Mouse (Mus musculus) kidney, embryonic 14.5 days (tissue): ENCODE results near the gene Gm20509. TPM values are rescaled to one million over a fixed set of nuclear protein-coding genes. Genes with fewer than 3 reads are reported as not detected.

Experiments used
- ATAC-seq: fragments of 200-750 bp; cut with Nextera tagmentation; 2 replicates; pipeline ENCODE4 v1.8.0; 2017; ENCODE audit warnings: moderate number of reproducible peaks, mild to moderate bottlenecking, moderate TSS enrichment, moderate library complexity; ENCODE audit not compliant: low FRiP score, low TSS enrichment
- H3K27ac ChIP-seq: fragments of 300-500 bp; sonication (generic); 2 replicates; pipeline ENCODE4 v1.5.1; 2014; ENCODE audit warnings: low read depth, mild to moderate bottlenecking, low read length, moderate library complexity, mixed read lengths
- H3K27me3 ChIP-seq: fragments of 300-500 bp; sonication (generic); 2 replicates; pipeline ENCODE4 v1.6.1; 2014; ENCODE audit warnings: mild to moderate bottlenecking, low read length; ENCODE audit not compliant: control insufficient read depth, insufficient read depth
- H3K36me3 ChIP-seq: fragments of 300-500 bp; sonication (generic); 2 replicates; pipeline ENCODE4 v1.6.1; 2014; ENCODE audit warnings: low read length, mixed read lengths; ENCODE audit not compliant: control insufficient read depth, insufficient read depth
- H3K4me1 ChIP-seq: fragments of 300-500 bp; sonication (generic); 2 replicates; pipeline ENCODE4 v1.6.1; 2014; ENCODE audit warnings: low read length, mixed read lengths; ENCODE audit not compliant: control insufficient read depth, insufficient read depth
- H3K4me2 ChIP-seq: fragments of 300-500 bp; sonication (generic); replicated peaks from 2 replicates; pipeline ENCODE4 v1.6.1; 2014; ENCODE audit warnings: low read depth, mild to moderate bottlenecking, low read length
- H3K4me3 ChIP-seq: fragments of 300-500 bp; sonication (generic); 2 replicates; pipeline ENCODE4 v1.5.1; 2014; ENCODE audit warnings: mild to moderate bottlenecking, low read length
- H3K9ac ChIP-seq: fragments of 300-500 bp; sonication (generic); 2 replicates; pipeline ENCODE4 v1.6.1; 2014; ENCODE audit warnings: low read depth, mild to moderate bottlenecking, low read length, moderate library complexity
- H3K9me3 ChIP-seq: fragments of 300-500 bp; sonication (generic); 2 replicates; pipeline ENCODE4 v1.6.1; 2016; ENCODE audit warnings: low read length; ENCODE audit not compliant: control insufficient read depth
- WGBS: fragments of 180-500 bp; shearing (Covaris S2); extraction: QIAGEN DNeasy Blood & Tissue Kit; methylation state at CpG from one replicate; pipeline ENCODE4 v1.1.7; 2014; 5-methylcytosine and 5-hydroxymethylcytosine counted together
- polyA plus RNA-seq: library from polyadenylated mRNA; unstranded; fragments of >200 nt; fragmentation: Nextera tagmentation; extraction: Ambion mirVana; gene quantifications from 2 replicates; pipeline ENCODE4 v1.2.1, GENCODE M21; 2014

Gene Gm20509
- polyA plus RNA-seq, 1 experiment from 2014 or later, result not detected

DNA sequence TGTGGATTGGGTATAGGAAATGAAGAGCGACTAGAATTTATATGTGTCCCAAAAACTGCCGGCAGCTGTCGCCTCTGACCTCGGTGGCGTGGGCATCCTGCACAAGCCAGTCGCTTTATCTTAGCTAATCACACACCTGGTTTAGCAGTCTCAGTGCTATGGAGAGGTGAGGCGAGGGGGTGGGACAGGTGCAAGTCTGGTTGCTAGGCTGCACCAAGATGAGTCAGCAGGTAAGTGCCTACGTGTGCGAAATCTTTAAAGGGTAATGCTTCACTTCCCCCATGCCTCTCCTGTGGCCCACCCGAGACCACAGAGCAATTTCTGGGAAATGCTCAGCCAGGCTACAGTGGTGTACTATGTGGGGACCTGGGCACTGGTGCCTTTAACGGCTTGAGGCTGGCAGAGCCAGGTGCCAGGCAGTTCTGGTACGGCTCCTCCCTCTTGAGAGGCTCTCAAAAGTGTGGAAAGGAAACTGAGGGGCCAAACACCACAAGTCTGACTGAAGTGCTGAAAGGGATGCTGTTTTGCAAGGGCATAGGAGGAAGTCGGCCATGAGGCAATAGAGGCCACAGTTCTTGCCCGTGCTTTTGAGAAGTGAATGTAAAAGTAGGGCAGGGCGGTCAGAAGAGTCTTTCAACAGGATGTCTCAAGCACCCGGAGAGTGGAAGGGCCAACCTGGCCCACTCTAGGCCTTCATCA is 12.9 kb upstream of the Gm20509 start:
- Histone ChIP-seq H3K4me1 (no peaks in the 10 kb centered on the region), H3K9me3 (no peaks in the 10 kb centered on the region), H3K4me2 (no peak overlapping the region), H3K27ac (no peak overlapping the region), H3K36me3 (no peaks in the 10 kb centered on the region), H3K9ac (no peak overlapping the region), H3K4me3 (no peak overlapping the region), H3K27me3 (no peaks in the 10 kb centered on the region)
- WGBS, result 72% methylated on average over 16 of the region's 16 CpGs
- no peak for ATAC-seq

DNA sequence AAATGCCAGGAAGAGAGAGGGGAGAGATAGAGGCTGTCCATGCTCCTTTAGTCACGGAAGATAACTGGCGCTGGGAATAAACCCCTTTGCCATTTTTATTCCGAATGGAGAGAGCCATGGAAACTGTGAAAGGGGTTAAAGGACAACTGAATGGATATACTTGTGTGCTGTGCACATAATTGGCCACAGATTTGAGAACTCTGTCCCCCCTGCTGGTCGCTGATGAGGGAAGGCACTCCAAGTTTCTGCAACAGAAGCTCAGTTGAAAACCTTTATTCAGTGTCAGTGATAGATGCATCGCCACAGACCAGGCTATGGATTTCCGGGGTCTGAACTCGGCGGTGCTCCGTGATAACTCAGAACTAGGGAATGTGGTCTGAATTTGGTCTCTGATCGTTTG is 12.1 kb upstream of the Gm20509 start:
- no peak overlapping the region for H3K4me3 ChIP-seq
- no peak for ATAC-seq
- WGBS, result 86% methylated on average over 10 of the region's 10 CpGs

DNA sequence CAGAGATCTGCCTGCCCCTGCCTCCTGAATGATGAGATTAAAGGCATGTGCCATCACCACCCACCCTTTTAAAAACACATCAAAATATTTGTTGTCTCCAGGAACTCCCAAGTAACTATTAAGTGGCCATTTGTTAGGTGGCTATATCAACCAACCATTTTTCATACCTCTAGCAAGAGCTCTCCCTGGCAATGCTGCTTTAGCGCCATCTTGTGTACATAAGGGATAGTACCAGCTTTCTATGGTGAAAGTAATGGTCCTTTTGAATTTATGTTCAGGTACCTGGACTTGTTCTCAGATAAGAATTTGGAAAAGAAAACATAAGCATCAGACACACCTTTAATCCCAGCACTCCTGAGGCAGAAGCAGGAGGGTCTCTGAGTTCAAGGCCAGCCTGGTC is 10.5 kb upstream of the Gm20509 start:
- Histone ChIP-seq H3K27me3 (no peaks in the 10 kb centered on the region), H3K4me1 (no peaks in the 10 kb centered on the region), H3K9me3 (no peaks in the 10 kb centered on the region), H3K36me3 (no peaks in the 10 kb centered on the region), H3K27ac (no peak overlapping the region), H3K4me2 (no peak overlapping the region), H3K4me3 (no peak overlapping the region), H3K9ac (no peak overlapping the region)
- no peak; the same call in 1 of the 2 replicates for ATAC-seq
- 0% methylated on average over 1 of the region's 1 CpGs for WGBS

More for the DNA sequence above, 12.1 kb upstream of the Gm20509 start:
- H3K4me2 ChIP-seq, result no peak overlapping the region
- H3K9ac ChIP-seq, result no peak overlapping the region
- H3K36me3 ChIP-seq, result no peaks in the 10 kb centered on the region
- no peaks in the 10 kb centered on the region for H3K4me1 ChIP-seq
- H3K9me3 ChIP-seq, result no peaks in the 10 kb centered on the region
- H3K27ac ChIP-seq, result no peak overlapping the region
- H3K27me3 ChIP-seq, result no peaks in the 10 kb centered on the region

DNA sequence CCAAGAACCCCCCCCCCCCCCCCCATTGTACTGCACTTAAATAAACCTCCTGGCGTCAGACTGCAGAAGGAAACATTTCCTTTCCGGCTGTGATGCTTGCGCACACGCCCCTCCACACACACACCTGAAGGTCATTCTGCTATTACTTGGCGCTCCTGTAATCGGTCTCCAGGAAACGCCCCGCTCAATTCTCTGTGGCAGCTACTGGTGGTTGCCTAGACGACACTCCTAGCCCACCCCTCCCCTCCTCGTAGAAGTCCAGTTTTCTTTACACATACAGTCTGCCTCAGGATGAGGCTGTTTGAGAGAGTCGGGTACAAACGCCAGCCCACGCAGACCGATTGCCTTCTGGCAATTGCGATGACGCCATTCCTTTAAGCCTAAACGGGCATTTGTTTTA is 7.7 kb upstream of the Gm20509 start:
- WGBS, result 40% methylated on average over 17 of the region's 17 CpGs
- no peak overlapping the region for H3K4me2 ChIP-seq

GRCm38 (mm10) chr9:73097898-73098297 is 4.4 kb upstream of the Gm20509 start:
- H3K4me3 ChIP-seq, result no peak overlapping the region
- H3K4me1 ChIP-seq, result no peaks in the 10 kb centered on the region
- WGBS, result 75% methylated on average over 2 of the region's 2 CpGs
- no peak overlapping the region for H3K27ac ChIP-seq
- peaks cover 3% of the 10 kb centered on the region; the same call in 1 of the 2 replicates for H3K27me3 ChIP-seq
- H3K36me3 ChIP-seq, result no peaks in the 10 kb centered on the region
- no peak overlapping the region for H3K9ac ChIP-seq
- H3K4me2 ChIP-seq, result no peak overlapping the region
- ATAC-seq, result no peak
- H3K9me3 ChIP-seq, result no peaks in the 10 kb centered on the region

More for the DNA sequence above, 7.7 kb upstream of the Gm20509 start:
- no peak overlapping the region for H3K9ac ChIP-seq
- H3K4me1 ChIP-seq, result no peaks in the 10 kb centered on the region
- peak; percentile 63; the same call in 1 of the 2 replicates for ATAC-seq
- H3K9me3 ChIP-seq, result no peaks in the 10 kb centered on the region
- no peak overlapping the region for H3K27ac ChIP-seq
- no peaks in the 10 kb centered on the region for H3K27me3 ChIP-seq
- H3K4me3 ChIP-seq, result no peak overlapping the region
- H3K36me3 ChIP-seq, result no peaks in the 10 kb centered on the region

DNA sequence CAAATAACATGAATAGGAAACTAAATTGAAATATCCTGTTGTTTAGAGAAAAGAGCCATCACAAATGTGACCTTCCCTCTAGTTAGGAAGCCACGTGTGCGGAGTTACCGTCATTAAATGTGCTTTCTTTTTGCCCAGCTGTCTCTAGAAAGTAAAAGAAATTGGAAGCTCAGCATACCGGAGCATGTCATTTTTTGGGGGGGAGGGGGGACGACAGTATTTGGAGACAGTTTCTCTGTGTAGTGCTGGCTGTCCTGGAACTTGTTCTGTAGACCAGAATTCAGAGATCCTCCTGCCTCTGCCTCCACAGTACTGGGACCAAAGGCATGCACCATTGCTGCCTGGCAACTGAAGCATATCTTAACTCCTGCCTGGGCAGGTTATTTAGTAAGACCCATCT is 734 bp upstream of the Gm20509 start, which contains the start of gene Khdc3:
Gene Khdc3 (plus strand): TSS at position 301 of the 400 bp plus-strand sequence.
- no peak for ATAC-seq
- no peaks in the 10 kb centered on the region for H3K9me3 ChIP-seq
- H3K4me2 ChIP-seq, result no peak within 1 kb of the TSS
- no peaks in the 10 kb centered on the region for H3K36me3 ChIP-seq
- no peak within 1 kb of the TSS for H3K27ac ChIP-seq
- no peak within 1 kb of the TSS for H3K4me3 ChIP-seq
- WGBS, result 91% methylated on average over 5 of the region's 5 CpGs
- peaks cover 5% of the 10 kb centered on the region; the same call in 1 of the 2 replicates for H3K4me1 ChIP-seq
- peaks cover 15% of the 10 kb centered on the region for H3K27me3 ChIP-seq
- no peak within 1 kb of the TSS for H3K9ac ChIP-seq

DNA sequence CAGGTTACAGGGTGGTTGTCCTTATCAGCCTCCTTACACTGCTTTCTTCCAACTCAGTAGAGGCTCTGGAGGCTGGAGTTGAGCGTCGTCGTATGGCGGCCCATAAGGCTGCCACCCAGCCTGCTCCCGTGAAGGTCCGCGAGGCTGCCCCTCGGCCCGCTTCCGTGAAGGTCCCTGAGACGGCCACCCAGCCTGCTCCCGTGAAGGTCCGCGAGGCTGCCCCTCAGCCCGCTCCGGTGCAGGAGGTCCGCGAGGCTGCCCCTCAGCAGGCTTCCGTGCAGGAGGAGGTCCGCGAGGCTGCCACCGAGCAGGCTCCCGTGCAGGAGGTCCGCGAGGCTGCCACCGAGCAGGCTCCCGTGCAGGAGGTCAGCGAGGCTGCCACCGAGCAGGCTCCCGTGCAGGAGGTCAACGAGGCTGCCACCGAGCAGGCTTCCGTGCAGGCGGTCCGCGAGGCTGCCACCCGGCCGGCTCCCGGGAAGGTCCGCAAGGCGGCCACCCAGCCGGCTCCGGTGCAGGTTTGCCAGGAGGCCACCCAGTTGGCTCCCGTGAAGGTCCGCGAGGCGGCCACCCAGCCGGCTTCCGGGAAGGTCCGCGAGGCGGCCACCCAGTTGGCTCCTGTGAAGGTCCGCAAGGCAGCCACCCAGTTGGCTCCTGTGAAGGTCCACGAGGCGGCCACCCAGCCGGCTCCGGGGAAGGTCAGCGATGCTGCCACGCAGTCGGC is 1.0 kb downstream of the Gm20509 start:
- H3K9me3 ChIP-seq, result no peaks in the 10 kb centered on the region
- peaks cover 5% of the 10 kb centered on the region; the same call in 1 of the 2 replicates for H3K4me1 ChIP-seq
- ATAC-seq, result peak; percentile 58
- 4% methylated on average over 55 of the region's 60 CpGs for WGBS
- H3K9ac ChIP-seq, result peak overlapping the region; percentile 59
- H3K27me3 ChIP-seq, result peaks cover 18% of the 10 kb centered on the region
- peak overlapping the region; percentile 45 for H3K4me3 ChIP-seq
- H3K4me2 ChIP-seq, result peak overlapping the region; percentile 93
- no peak overlapping the region for H3K27ac ChIP-seq
- H3K36me3 ChIP-seq, result no peaks in the 10 kb centered on the region

DNA sequence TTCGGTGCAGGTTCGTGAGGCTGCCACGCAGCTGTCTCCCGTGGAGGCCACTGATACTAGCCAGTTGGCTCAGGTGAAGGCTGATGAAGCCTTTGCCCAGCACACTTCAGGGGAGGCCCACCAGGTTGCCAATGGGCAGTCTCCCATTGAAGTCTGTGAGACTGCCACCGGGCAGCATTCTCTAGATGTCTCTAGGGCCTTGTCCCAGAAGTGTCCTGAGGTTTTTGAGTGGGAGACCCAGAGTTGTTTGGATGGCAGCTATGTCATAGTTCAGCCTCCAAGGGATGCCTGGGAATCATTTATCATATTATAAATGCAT is 1.6 kb downstream of the Gm20509 start:
- peaks cover 18% of the 10 kb centered on the region for H3K27me3 ChIP-seq
- H3K9ac ChIP-seq, result 0 out of 2 replicates have a peak overlapping the region, but pooled peaks have one; percentile 59
- H3K9me3 ChIP-seq, result no peaks in the 10 kb centered on the region
- peak; percentile 55 for ATAC-seq
- WGBS, result 35% methylated on average over 5 of the region's 5 CpGs
- peak overlapping the region; percentile 45 for H3K4me3 ChIP-seq
- H3K27ac ChIP-seq, result no peak overlapping the region
- H3K4me2 ChIP-seq, result peak overlapping the region; percentile 93
- H3K36me3 ChIP-seq, result no peaks in the 10 kb centered on the region
- H3K4me1 ChIP-seq, result peaks cover 5% of the 10 kb centered on the region; the same call in 1 of the 2 replicates

GRCm38 (mm10) chr9:73105141-73105540 is 2.9 kb downstream of the Gm20509 start:
- Histone ChIP-seq H3K4me1 (peaks cover 5% of the 10 kb centered on the region; the same call in 1 of the 2 replicates), H3K36me3 (no peaks in the 10 kb centered on the region), H3K9ac (no peak overlapping the region), H3K9me3 (no peaks in the 10 kb centered on the region), H3K27ac (no peak overlapping the region), H3K4me2 (no peak overlapping the region), H3K27me3 (peaks cover 18% of the 10 kb centered on the region), H3K4me3 (no peak overlapping the region)
- no peak for ATAC-seq
- WGBS, result 62% methylated on average over 1 of the region's 1 CpGs
